In genomic region chr7:84409896-84410521, GRCm38 (mm10) we compare ENCODE assay signal across 8 mouse cellular contexts. TPM values are rescaled to one million over a fixed set of nuclear protein-coding genes. Genes with fewer than 3 reads are reported as not detected.
DNase-seq lines count a peak whose midpoint lies in the region; ATAC-seq and TF ChIP-seq lines count a peak whose summit lies in the region.

Arnt2 (minus strand) TSS chr7:84410176.

- no peak within 1 kb of the TSS for H3K27ac ChIP-seq in ES-E14 (ENCODE audit: insufficient read depth, low read depth, low read length, poor library complexity, severe bottlenecking)
- no peak within 1 kb of the TSS for H3K27ac ChIP-seq in embryonic fibroblast, embryonic 13.5 days (ENCODE audit: insufficient read depth, low read length)
- peak within 1 kb of the TSS; percentile 95 for H3K27ac ChIP-seq in hindbrain, embryonic 16.5 days (ENCODE audit: low read depth, low read length)
- H3K27ac ChIP-seq in left cerebral cortex, adult 2 months = peak within 1 kb of the TSS; percentile 98
- H3K27ac ChIP-seq in midbrain, embryonic 12.5 days (replicated peaks) = peak within 1 kb of the TSS; percentile 95
- no peak within 1 kb of the TSS for H3K27ac ChIP-seq in stomach, embryonic 15.5 days

- TF ChIP-seq POLR2A in embryonic fibroblast, embryonic 13.5 days (IDR thresholded peaks at IDR 0.05; ENCODE audit: low read depth, low read length) = no peak

- peak within 1 kb of the TSS; percentile 83 to 90 for H3K4me3 ChIP-seq in ES-E14 (ENCODE audit: insufficient read depth in 1 of 2, low read depth in 1 of 2, low read length in 2 of 2, poor library complexity in 1 of 2, severe bottlenecking in 1 of 2)
- H3K4me3 ChIP-seq in embryonic fibroblast, embryonic 13.5 days (ENCODE audit: insufficient read depth, low read length) = peak within 1 kb of the TSS; percentile 63
- H3K4me3 ChIP-seq in hindbrain, embryonic 16.5 days (ENCODE audit: low read length) = peak within 1 kb of the TSS; percentile 77
- H3K4me3 ChIP-seq in left cerebral cortex, adult 2 months = peak within 1 kb of the TSS; percentile 83
- peak within 1 kb of the TSS; percentile 85 for H3K4me3 ChIP-seq in midbrain, embryonic 12.5 days
- H3K4me3 ChIP-seq in stomach, embryonic 15.5 days (replicated peaks) = peak within 1 kb of the TSS; percentile 69

- in situ Hi-C loops in ES-E14 (cut with MboI; ENCODE audit: low sequenced_read_pairs in 2 of 2, unreplicated experiment in 2 of 2) = no loop called here

- H3K36me3 ChIP-seq in ES-E14 (ENCODE audit: control insufficient read depth, insufficient read depth, low read length, poor library complexity, severe bottlenecking) = no peaks in the 10 kb centered on the region
- no peaks in the 10 kb centered on the region for H3K36me3 ChIP-seq in hindbrain, embryonic 16.5 days (ENCODE audit: control insufficient read depth, insufficient read depth, low read length)
- peaks cover 18% of the 10 kb centered on the region for H3K36me3 ChIP-seq in midbrain, embryonic 12.5 days
- no peaks in the 10 kb centered on the region for H3K36me3 ChIP-seq in stomach, embryonic 15.5 days

- H3K4me2 ChIP-seq in hindbrain, embryonic 16.5 days (ENCODE audit: low read length) = peak within 1 kb of the TSS; percentile 56
- peak within 1 kb of the TSS; percentile 75 for H3K4me2 ChIP-seq in midbrain, embryonic 12.5 days (replicated peaks)
- peak within 1 kb of the TSS; percentile 95 for H3K4me2 ChIP-seq in stomach, embryonic 15.5 days

- intact Hi-C loops in left cerebral cortex, adult 2 months (cut with DNase I) = loop anchor here (2.0 kb wide), 2 partner anchors 37 to 39 kb away; no protein-coding TSS in a partner anchor

- H3K9me3 ChIP-seq in ES-E14 (ENCODE audit: control insufficient read depth, insufficient read depth, low read depth, low read length) = no peaks in the 10 kb centered on the region
- H3K9me3 ChIP-seq in hindbrain, embryonic 16.5 days (ENCODE audit: control insufficient read depth, low read length) = no peaks in the 10 kb centered on the region
- no peaks in the 10 kb centered on the region for H3K9me3 ChIP-seq in midbrain, embryonic 12.5 days
- H3K9me3 ChIP-seq in stomach, embryonic 15.5 days = no peaks in the 10 kb centered on the region

- WGBS in hindbrain, embryonic 16.5 days = under 1% methylated on average over 41 of the region's 69 CpGs
- WGBS in midbrain, embryonic 12.5 days = under 1% methylated on average over 50 of the region's 69 CpGs
- WGBS in stomach, embryonic 15.5 days = under 1% methylated on average over 68 of the region's 69 CpGs

- H3K27me3 ChIP-seq in hindbrain, embryonic 16.5 days (replicated peaks; ENCODE audit: control insufficient read depth, insufficient read depth, low read length) = no peaks in the 10 kb centered on the region
- H3K27me3 ChIP-seq in midbrain, embryonic 12.5 days = no peaks in the 10 kb centered on the region
- H3K27me3 ChIP-seq in stomach, embryonic 15.5 days (replicated peaks) = no peaks in the 10 kb centered on the region; the same call in 1 of the 2 replicates

- peak; percentile 91 for ATAC-seq in hindbrain, embryonic 16.5 days
- ATAC-seq in midbrain, embryonic 12.5 days (ENCODE audit: low FRiP score, low read depth) = peak; percentile 88
- peak; percentile 77 for ATAC-seq in stomach, embryonic 15.5 days (ENCODE audit: insufficient read depth, low FRiP score, low read depth)

- TF ChIP-seq CTCF in embryonic fibroblast, embryonic 13.5 days (IDR thresholded peaks at IDR 0.05; ENCODE audit: borderline replicate concordance, insufficient read depth, low read length) = no peak
- no peak; the same call in 1 of the 2 replicates for TF ChIP-seq CTCF in left cerebral cortex, adult 2 months (IDR thresholded peaks at IDR 0.05)

- H3K9ac ChIP-seq in ES-E14 (ENCODE audit: insufficient read depth, low read depth, low read length, poor library complexity, severe bottlenecking) = peak within 1 kb of the TSS; percentile 87
- peak within 1 kb of the TSS; percentile 94 for H3K9ac ChIP-seq in hindbrain, embryonic 16.5 days (ENCODE audit: low read depth, low read length)
- H3K9ac ChIP-seq in midbrain, embryonic 12.5 days (replicated peaks) = peak within 1 kb of the TSS; percentile 87
- H3K9ac ChIP-seq in stomach, embryonic 15.5 days = peak within 1 kb of the TSS; percentile 56

- DNase-seq in ES-E14 (ENCODE audit: low read depth, low spot score) = peak; percentile 9
- peak; percentile 5 to 16 for DNase-seq in adrenal gland, postnatal 4 days (ENCODE audit: low spot score in 2 of 2)
- peak; percentile 74 to 81 for DNase-seq in left cerebral cortex, adult 2 months (ENCODE audit: extremely low spot score in 1 of 2, low spot score in 2 of 2)
- no peak for DNase-seq in thymus, postnatal 10 days (ENCODE audit: low spot score in 2 of 2)

- 0 out of 4 replicates have a peak, but pooled peaks cover 0 to 1% of the 10 kb centered on the region in 2 experiments for H3K4me1 ChIP-seq in ES-E14 (ENCODE audit: control insufficient read depth in 2 of 2, insufficient read depth in 2 of 2, low read length in 2 of 2, poor library complexity in 1 of 2)
- H3K4me1 ChIP-seq in embryonic fibroblast, embryonic 13.5 days (ENCODE audit: control insufficient read depth, insufficient read depth, low read length) = peaks cover 3% of the 10 kb centered on the region; the same call in 1 of the 2 replicates
- peaks cover 20% of the 10 kb centered on the region for H3K4me1 ChIP-seq in hindbrain, embryonic 16.5 days (ENCODE audit: control insufficient read depth, insufficient read depth, low read depth, low read length)
- H3K4me1 ChIP-seq in midbrain, embryonic 12.5 days = peaks cover 24% of the 10 kb centered on the region
- peaks cover 6% of the 10 kb centered on the region; the same call in 1 of the 2 replicates for H3K4me1 ChIP-seq in stomach, embryonic 15.5 days

TF ChIP-seq in ES-E14, 5 proteins besides CTCF, POLR2A, EP300 and RAD21:
- TF ChIP-seq CHD2 (IDR thresholded peaks at IDR 0.05; ENCODE audit: low read depth, low read length) (peak; percentile 64), ZC3H11A (IDR thresholded peaks at IDR 0.05; ENCODE audit: borderline replicate concordance, low read depth, low read length) (no peak), HCFC1 (IDR thresholded peaks at IDR 0.05; ENCODE audit: borderline replicate concordance, insufficient read depth, low read length) (peak; percentile 37; the same call in 1 of the 2 replicates), MAFK (IDR thresholded peaks at IDR 0.05; ENCODE audit: insufficient read depth, low read depth, low read length) (no peak), ZNF384 (IDR thresholded peaks at IDR 0.05; ENCODE audit: low read depth, low read length) (no peak)
TF ChIP-seq in ES-E14: peak in this region for 2.

RNA-seq across cellular contexts. Expression of gene Arnt2, which starts in this region (rescaled TPM):
- total RNA-seq in ES-E14 (2012; rRNA removed) = 2.8 and 3.2 TPM in 2 replicates
- total RNA-seq in adrenal gland, postnatal 4 days (2021) = 10 to 100 TPM; 57.8 to 62.5 TPM
- polyA plus RNA-seq in embryonic fibroblast, embryonic 13.5 days (2011; ENCODE audit: insufficient read length, low read depth, missing spikeins) = 14.4 and 20.2 TPM in 2 replicates
- polyA plus RNA-seq in hindbrain, embryonic 16.5 days (2015; fragmentation: Nextera tagmentation; extraction: Ambion mirVana) = 53.8 and 72.4 TPM in 2 replicates
- 100 to 1,000 TPM; 253 to 266 TPM for total RNA-seq in left cerebral cortex, adult 2 months (2021)
- polyA plus RNA-seq in midbrain, embryonic 12.5 days (2016; fragmentation: Nextera tagmentation; extraction: Ambion mirVana) = 67.1 and 77.6 TPM in 2 replicates
- 3.6 and 4.7 TPM in 2 replicates for polyA plus RNA-seq in stomach, embryonic 15.5 days (2015; fragmentation: Nextera tagmentation; extraction: Ambion mirVana)

Comparison
In these comparisons a context has a peak if more than half of its experiments do, and no peak if none do; other contexts are left out.
1. RNA of gene Arnt2 (total RNA-seq): 253 to 266 TPM in left cerebral cortex, adult 2 months and 57.8 to 62.5 TPM in adrenal gland, postnatal 4 days; 2.8 to 3.2 TPM in ES-E14; every median in the first group is over 10 times any median in the second.
2. DNase-seq: peak in ES-E14 (single experiment), adrenal gland, postnatal 4 days (2 of 2) and left cerebral cortex, adult 2 months (2 of 2); none in thymus, postnatal 10 days (0 of 2).
3. H3K27ac ChIP-seq: peak in hindbrain, embryonic 16.5 days (single experiment), left cerebral cortex, adult 2 months (single experiment) and midbrain, embryonic 12.5 days (single experiment); none in ES-E14 (single experiment), embryonic fibroblast, embryonic 13.5 days (single experiment) and stomach, embryonic 15.5 days (single experiment).
4. Peak in every context shown above with its lines, with median percentiles within 50 percentile points of each other: H3K4me3 ChIP-seq, H3K9ac ChIP-seq, ATAC-seq and H3K4me2 ChIP-seq.